Mouse (Mus musculus) ES-E14 (cell line): ENCODE measurements around the gene Tnip3. TPM values are rescaled to one million over a fixed set of nuclear protein-coding genes. Genes with fewer than 3 reads are reported as not detected.

ENCODE experiments used
- DNase-seq: peaks from one replicate; pipeline ENCODE4 v3.0.0-alpha.2; 2013; ENCODE audit warnings: low read depth, low spot score
- H3K27ac ChIP-seq: 2 replicates; pipeline ENCODE4 v1.5.1; 2012; ENCODE audit warnings: low read depth, mild to moderate bottlenecking, low read length, moderate library complexity, mixed read lengths; ENCODE audit not compliant: poor library complexity, insufficient read depth, severe bottlenecking
- H3K36me3 ChIP-seq: 2 replicates; pipeline ENCODE4 v1.6.1; 2012; ENCODE audit warnings: mild to moderate bottlenecking, low read length, moderate library complexity, mixed read lengths; ENCODE audit not compliant: control insufficient read depth, poor library complexity, insufficient read depth, severe bottlenecking
- H3K4me1 ChIP-seq, 2 experiments: fragments of 150-350 bp in 1 of 2; sonication (generic) in 1 of 2; 2 replicates each; pipeline ENCODE4 v1.6.1; 2012; ENCODE audit warnings: low read length in 2 of 2, mild to moderate bottlenecking in 1 of 2, mixed read lengths in 1 of 2; ENCODE audit not compliant: control insufficient read depth in 2 of 2, insufficient read depth in 2 of 2, poor library complexity in 1 of 2
- H3K4me3 ChIP-seq, 2 experiments: fragments of 150-350 bp in 1 of 2; sonication (generic) in 1 of 2; 2 replicates each; pipeline ENCODE4 v1.5.1; 2012; ENCODE audit warnings: low read length in 2 of 2, low read depth in 1 of 2, mild to moderate bottlenecking in 1 of 2, mixed read lengths in 1 of 2; ENCODE audit not compliant: insufficient read depth in 1 of 2, poor library complexity in 1 of 2, severe bottlenecking in 1 of 2
- H3K9ac ChIP-seq: 2 replicates; pipeline ENCODE4 v1.6.1; 2012; ENCODE audit warnings: low read depth, mild to moderate bottlenecking, low read length, mixed read lengths; ENCODE audit not compliant: poor library complexity, insufficient read depth, severe bottlenecking
- H3K9me3 ChIP-seq: fragments of 150-350 bp; sonication (generic); 2 replicates; pipeline ENCODE4 v1.6.1; 2012; ENCODE audit warnings: low read depth, mild to moderate bottlenecking, low read length; ENCODE audit not compliant: control insufficient read depth, insufficient read depth
- CHD2 ChIP-seq: IDR thresholded peaks from 2 replicates; pipeline ENCODE4 v1.6.1; 2014; ENCODE audit warnings: mild to moderate bottlenecking, low read depth, low read length, inconsistent platforms
- HCFC1 ChIP-seq: IDR thresholded peaks from 2 replicates; pipeline ENCODE4 v1.6.1; 2012; ENCODE audit warnings: low read length, inconsistent platforms, borderline replicate concordance; ENCODE audit not compliant: insufficient read depth
- MAFK ChIP-seq: IDR thresholded peaks from 2 replicates; pipeline ENCODE4 v1.6.1; 2014; ENCODE audit warnings: mild to moderate bottlenecking, low read depth, low read length, inconsistent platforms; ENCODE audit not compliant: insufficient read depth
- ZC3H11A ChIP-seq: IDR thresholded peaks from 2 replicates; pipeline ENCODE4 v1.6.1; 2012; ENCODE audit warnings: low read depth, mild to moderate bottlenecking, inconsistent platforms, low read length, borderline replicate concordance
- ZNF384 ChIP-seq: IDR thresholded peaks from 2 replicates; pipeline ENCODE4 v1.6.1; 2012; ENCODE audit warnings: low read depth, low read length, inconsistent platforms
- in situ Hi-C, 2 experiments: fragments of 600-800 bp; cut with MboI; formaldehyde crosslinking; loops; one replicate each; pipeline ENCODE4 v1.15.1; 2025; ENCODE audit warnings: low sequenced_read_pairs in 2 of 2, inconsistent platforms in 1 of 2; ENCODE audit not compliant: unreplicated experiment in 2 of 2
- total RNA-seq: library from RNA; depleted of rRNA; stranded (reverse); fragments of 300-350 nt; gene quantifications from 2 replicates; pipeline ENCODE4 v1.2.3, GENCODE M21; 2012

Gene Tnip3
- total RNA-seq, 1 experiment, result not detected

DNA sequence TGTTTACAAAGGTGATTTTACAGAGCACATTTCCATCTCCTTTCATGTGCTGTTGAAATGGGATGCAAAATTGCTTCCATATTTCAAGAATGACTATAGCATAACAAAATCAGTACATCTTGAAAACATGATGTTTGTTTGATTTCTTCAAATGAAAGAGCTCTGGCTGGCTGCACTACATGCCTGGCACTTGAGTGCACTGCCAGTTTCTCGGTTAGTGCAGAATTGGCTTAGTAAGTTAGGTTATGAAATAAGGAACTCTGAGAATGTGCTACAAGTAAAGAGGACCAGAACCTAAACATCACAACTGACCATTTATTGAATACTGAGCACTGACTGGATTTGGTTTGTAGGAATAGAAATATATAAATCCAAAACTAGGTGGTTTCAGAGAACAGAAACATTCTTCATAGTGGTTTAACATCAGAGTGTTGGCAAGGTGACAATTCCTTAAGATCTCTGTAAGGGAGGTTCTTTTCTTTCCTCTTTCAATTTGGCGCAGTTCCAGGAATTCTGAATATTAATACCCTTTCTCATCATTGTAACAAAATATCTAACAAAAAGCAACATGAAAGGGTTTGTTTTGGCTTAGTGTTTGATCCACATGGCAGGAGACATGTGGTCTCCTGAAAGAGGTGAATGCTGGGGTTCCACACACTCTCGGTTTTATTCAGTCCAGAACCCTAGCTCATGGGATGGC is 98.1 kb downstream of the Tnip3 start:
- no peak overlapping the region for H3K9ac ChIP-seq
- no peak overlapping the region for H3K27ac ChIP-seq
- TF ChIP-seq ZC3H11A (no peak), HCFC1 (no peak), CHD2 (no peak), MAFK (no peak), ZNF384 (no peak)
- no peak overlapping the region for H3K4me3 ChIP-seq
- no peaks in the 10 kb centered on the region for H3K36me3 ChIP-seq
- H3K9me3 ChIP-seq, result no peaks in the 10 kb centered on the region
- H3K4me1 ChIP-seq, result no peaks in the 10 kb centered on the region; a peak in 2 of 4 replicates
- in situ Hi-C loops, result no loop called here
- DNase-seq, result no peak

DNA sequence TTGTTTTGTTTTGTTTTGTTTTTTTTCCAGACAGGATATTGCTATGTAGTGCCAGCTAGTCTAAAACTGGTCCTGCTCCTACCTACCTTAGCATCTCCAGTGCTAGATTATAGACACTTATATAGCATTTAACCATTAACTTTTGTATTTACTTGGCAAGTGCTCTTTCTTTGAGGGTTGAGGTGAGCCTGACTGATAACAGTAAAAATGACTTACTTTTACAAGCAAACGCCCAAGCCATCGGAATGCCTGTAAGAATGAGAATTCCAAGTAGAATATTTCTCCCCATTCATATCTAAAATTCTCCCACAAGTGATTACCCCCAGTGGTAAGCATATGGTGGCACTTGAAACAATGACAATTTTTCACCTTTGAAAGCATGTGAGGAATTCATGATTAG is 105.5 kb downstream of the Tnip3 start:
- DNase-seq, result no peak
- Histone ChIP-seq H3K9ac (no peak overlapping the region), H3K9me3 (no peaks in the 10 kb centered on the region), H3K36me3 (no peaks in the 10 kb centered on the region; the same call in 1 of the 2 replicates), H3K4me3 (no peak overlapping the region), H3K4me1 (no peaks in the 10 kb centered on the region), H3K27ac (no peak overlapping the region)
- TF ChIP-seq MAFK (no peak), ZC3H11A (no peak), HCFC1 (no peak), CHD2 (no peak), ZNF384 (no peak)
- in situ Hi-C loops, result no loop called here

DNA sequence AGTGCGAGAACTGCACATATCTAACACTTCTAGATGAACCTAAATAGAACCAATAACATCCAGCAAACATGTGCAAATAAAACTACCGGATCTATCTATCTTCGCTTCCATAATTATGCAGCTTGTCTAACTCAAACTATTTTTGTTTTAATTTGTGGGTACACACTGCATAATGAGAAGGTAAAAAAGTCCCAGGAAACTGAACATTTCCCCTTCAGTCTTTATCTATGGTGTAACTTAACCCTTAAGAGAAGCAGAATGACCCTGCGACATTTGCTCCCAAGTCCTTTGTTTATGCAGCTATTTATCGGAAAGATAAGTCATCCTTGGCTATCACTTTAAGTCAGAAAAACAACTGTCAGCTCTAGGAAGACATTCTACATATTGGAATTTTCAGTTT is 107.1 kb downstream of the Tnip3 start:
- in situ Hi-C loops, result no loop called here
- no peak for TF ChIP-seq HCFC1
- DNase-seq, result no peak
- H3K27ac ChIP-seq, result no peak overlapping the region
- no peak overlapping the region for H3K9ac ChIP-seq
- H3K4me3 ChIP-seq, result no peak overlapping the region
- H3K9me3 ChIP-seq, result no peaks in the 10 kb centered on the region
- no peaks in the 10 kb centered on the region; the same call in 1 of the 2 replicates for H3K36me3 ChIP-seq
- H3K4me1 ChIP-seq, result no peaks in the 10 kb centered on the region

DNA sequence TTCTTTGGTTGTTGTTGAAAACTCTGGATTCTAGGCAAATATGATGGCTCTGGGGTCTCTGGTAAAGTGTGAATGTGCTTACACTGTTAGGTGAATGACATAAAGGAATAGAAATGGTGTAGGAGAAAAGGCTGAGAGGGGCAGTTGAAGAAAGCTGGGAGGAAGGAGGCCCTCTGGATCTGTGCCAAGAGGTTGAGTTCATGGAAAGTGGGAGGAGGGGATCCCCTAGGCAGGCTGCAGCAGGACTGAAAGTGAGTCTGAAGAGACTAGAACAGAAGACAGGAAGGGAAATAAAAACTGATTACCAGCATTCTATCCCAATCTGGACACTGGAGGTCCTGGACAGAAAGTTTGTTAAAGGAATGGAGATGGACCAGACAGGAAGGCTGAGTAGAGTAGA is 117.3 kb downstream of the Tnip3 start:
- no peak for DNase-seq
- no peaks in the 10 kb centered on the region for H3K36me3 ChIP-seq
- no peak overlapping the region for H3K27ac ChIP-seq
- no peak overlapping the region for H3K9ac ChIP-seq
- H3K4me1 ChIP-seq, result no peaks in the 10 kb centered on the region
- H3K9me3 ChIP-seq, result no peaks in the 10 kb centered on the region
- in situ Hi-C loops, result no loop called here
- H3K4me3 ChIP-seq, result no peak overlapping the region
- TF ChIP-seq CHD2 (no peak), HCFC1 (no peak), MAFK (no peak), ZNF384 (no peak), ZC3H11A (no peak)

DNA sequence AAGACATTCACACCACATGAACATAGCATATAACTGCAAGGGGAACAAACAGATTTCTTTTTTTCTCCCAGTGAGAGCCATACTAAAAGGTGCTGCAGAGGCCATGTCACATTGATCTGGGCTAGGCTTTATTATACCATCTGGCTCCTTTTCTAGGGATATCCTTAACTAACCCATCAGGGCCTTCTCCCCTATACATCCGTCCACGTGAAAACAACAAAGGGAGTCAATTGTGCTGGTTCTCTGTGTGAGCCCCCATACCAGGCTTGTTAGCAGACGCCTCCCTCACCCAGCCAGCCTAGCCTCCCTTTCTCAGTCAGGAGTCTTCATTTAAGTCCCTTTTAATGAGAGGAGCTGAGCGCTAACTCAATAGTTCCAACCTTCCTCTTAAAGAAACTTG is 119.0 kb downstream of the Tnip3 start:
- Histone ChIP-seq H3K36me3 (no peaks in the 10 kb centered on the region), H3K9ac (no peak overlapping the region), H3K9me3 (no peaks in the 10 kb centered on the region), H3K27ac (no peak overlapping the region), H3K4me1 (no peaks in the 10 kb centered on the region), H3K4me3 (no peak overlapping the region)
- in situ Hi-C loops, result no loop called here
- DNase-seq, result no peak
- no peak for TF ChIP-seq ZC3H11A
- no peak for TF ChIP-seq HCFC1
- no peak for TF ChIP-seq MAFK
- TF ChIP-seq CHD2, result no peak
- no peak for TF ChIP-seq ZNF384
